Mouse (Mus musculus) MEL (cell line): ENCODE results near the gene Nemf. TPM values are rescaled to one million over a fixed set of nuclear protein-coding genes. Genes with fewer than 3 reads are reported as not detected.

Source experiments
- DNase-seq: peaks from one replicate; pipeline ENCODE4 v3.0.0; 2011; ENCODE audit warnings: low read depth, low spot score
- H3K27ac ChIP-seq: 2 replicates; pipeline ENCODE4 v1.5.1; 2012; ENCODE audit warnings: low read depth, mild to moderate bottlenecking, control low read depth, low read length, moderate library complexity; ENCODE audit not compliant: control insufficient read depth
- H3K27me3 ChIP-seq, 2 experiments: fragments of 150-350 bp in 1 of 2; sonication (generic) in 1 of 2; 2 replicates each; pipeline ENCODE4 v1.6.1; 2012; ENCODE audit warnings: low read length in 2 of 2, mild to moderate bottlenecking in 2 of 2, improper control_type of control experiment in 1 of 2, moderate library complexity in 1 of 2; ENCODE audit not compliant: insufficient read depth in 2 of 2, control insufficient read depth in 1 of 2
- H3K36me3 ChIP-seq, 2 experiments: 2 replicates each; pipeline ENCODE4 v1.6.1; 2012 to 2014; ENCODE audit warnings: low read length in 2 of 2, improper control_type of control experiment in 1 of 2, inconsistent platforms in 1 of 2, mild to moderate bottlenecking in 1 of 2; ENCODE audit not compliant: insufficient read depth in 2 of 2, control insufficient read depth in 1 of 2
- H3K4me1 ChIP-seq, 2 experiments: fragments of 150-350 bp in 1 of 2; sonication (generic) in 1 of 2; 2 replicates each; pipeline ENCODE4 v1.6.1; 2012; ENCODE audit warnings: low read length in 2 of 2, improper control_type of control experiment in 1 of 2, mild to moderate bottlenecking in 1 of 2; ENCODE audit not compliant: insufficient read depth in 2 of 2, control insufficient read depth in 1 of 2
- H3K4me3 ChIP-seq, 2 experiments: fragments of 150-350 bp in 1 of 2; sonication (generic) in 1 of 2; 2 replicates each; pipeline ENCODE4 v1.5.1; 2012; ENCODE audit warnings: low read depth in 2 of 2, low read length in 2 of 2, mild to moderate bottlenecking in 2 of 2, moderate library complexity in 2 of 2, control low read depth in 1 of 2, improper control_type of control experiment in 1 of 2; ENCODE audit not compliant: control insufficient read depth in 1 of 2, insufficient read depth in 1 of 2
- H3K79me2 ChIP-seq: 2 replicates; pipeline ENCODE4 v1.6.1; 2012; ENCODE audit warnings: mild to moderate bottlenecking, low read length, moderate library complexity; ENCODE audit not compliant: control insufficient read depth, poor library complexity, insufficient read depth
- H3K9ac ChIP-seq: 2 replicates; pipeline ENCODE4 v1.6.1; 2012; ENCODE audit warnings: low read depth, mild to moderate bottlenecking, control low read depth, low read length, moderate library complexity; ENCODE audit not compliant: control insufficient read depth, poor library complexity, severe bottlenecking
- H3K9me3 ChIP-seq: fragments of 150-350 bp; sonication (generic); replicated peaks from 2 replicates; pipeline ENCODE4 v1.6.1; 2012; ENCODE audit warnings: mild to moderate bottlenecking, low read length, improper control_type of control experiment, moderate library complexity; ENCODE audit not compliant: insufficient read depth
- BHLHE40 ChIP-seq: IDR thresholded peaks from 2 replicates; pipeline ENCODE4 v1.6.1; 2012; ENCODE audit warnings: low read depth, mild to moderate bottlenecking, inconsistent platforms, low read length, improper control_type of control experiment, borderline replicate concordance
- CHD2 ChIP-seq: IDR thresholded peaks from 2 replicates; pipeline ENCODE4 v1.6.1; 2011; ENCODE audit warnings: low read length, improper control_type of control experiment
- CTCF ChIP-seq, 3 experiments: IDR thresholded peaks in 2 of 3; conservative IDR thresholded peaks in 1 of 3; 2 replicates each; pipeline ENCODE4 v1.5.1; 2011 to 2012; ENCODE audit warnings: low read length in 3 of 3, low read depth in 2 of 3, mild to moderate bottlenecking in 2 of 3, improper control_type of control experiment in 1 of 3, inconsistent platforms in 1 of 3, mixed read lengths in 1 of 3, moderate library complexity in 1 of 3; ENCODE audit not compliant: control insufficient read depth in 1 of 3, insufficient read depth in 1 of 3, poor library complexity in 1 of 3, severe bottlenecking in 1 of 3
- EP300 ChIP-seq, 2 experiments: IDR thresholded peaks; 2 replicates each; pipeline ENCODE4 v1.6.1; 2011; ENCODE audit warnings: improper control_type of control experiment in 2 of 2, low read length in 2 of 2, low read depth in 1 of 2, mild to moderate bottlenecking in 1 of 2
- GABPA ChIP-seq: IDR thresholded peaks from 2 replicates; pipeline ENCODE4 v1.6.1; 2012; ENCODE audit warnings: low read depth, mild to moderate bottlenecking, inconsistent platforms, low read length, improper control_type of control experiment, moderate library complexity
- GATA1 ChIP-seq: IDR thresholded peaks from 2 replicates; pipeline ENCODE4 v1.6.1; 2011; ENCODE audit warnings: low read depth, low read length, improper control_type of control experiment
- HCFC1 ChIP-seq: IDR thresholded peaks from 2 replicates; pipeline ENCODE4 v1.6.1; 2012; ENCODE audit warnings: low read depth, mild to moderate bottlenecking, inconsistent platforms, low read length, improper control_type of control experiment, moderate library complexity
- MAFK ChIP-seq: IDR thresholded peaks from 2 replicates; pipeline ENCODE4 v1.6.1; 2011; ENCODE audit warnings: low read depth, mild to moderate bottlenecking, low read length, improper control_type of control experiment, borderline replicate concordance
- MAX ChIP-seq: IDR thresholded peaks from 2 replicates; pipeline ENCODE4 v1.6.1; 2011; ENCODE audit warnings: low read length, improper control_type of control experiment
- MAZ ChIP-seq: IDR thresholded peaks from 2 replicates; pipeline ENCODE4 v1.6.1; 2012; ENCODE audit warnings: low read depth, mild to moderate bottlenecking, inconsistent platforms, low read length, improper control_type of control experiment
- MYB ChIP-seq: IDR thresholded peaks from 2 replicates; pipeline ENCODE4 v1.6.1; 2011; ENCODE audit warnings: mild to moderate bottlenecking, low read depth, low read length, improper control_type of control experiment
- MYC ChIP-seq: IDR thresholded peaks from 2 replicates; pipeline ENCODE4 v1.6.1; 2011; ENCODE audit warnings: low read depth, mild to moderate bottlenecking, low read length, improper control_type of control experiment, moderate library complexity
- NRF1 ChIP-seq: IDR thresholded peaks from 2 replicates; pipeline ENCODE4 v1.6.1; 2014; ENCODE audit warnings: low read depth, mild to moderate bottlenecking, inconsistent platforms, low read length, improper control_type of control experiment, moderate library complexity; ENCODE audit not compliant: poor library complexity, insufficient read depth, severe bottlenecking
- POLR2A ChIP-seq, 2 experiments: IDR thresholded peaks; 2 replicates each; pipeline ENCODE4 v1.6.1; 2011 to 2012; ENCODE audit warnings: low read length in 2 of 2, mild to moderate bottlenecking in 2 of 2, control low read depth in 1 of 2, improper control_type of control experiment in 1 of 2, low read depth in 1 of 2, moderate library complexity in 1 of 2; ENCODE audit not compliant: control insufficient read depth in 1 of 2, insufficient read depth in 1 of 2, poor library complexity in 1 of 2
- POLR2AphosphoS2 ChIP-seq: IDR thresholded peaks from 2 replicates; pipeline ENCODE4 v1.6.1; 2011; ENCODE audit warnings: low read length, improper control_type of control experiment
- RAD21 ChIP-seq: IDR thresholded peaks from 2 replicates; pipeline ENCODE4 v1.6.1; 2011; ENCODE audit warnings: mild to moderate bottlenecking, low read depth, low read length, improper control_type of control experiment
- RCOR1 ChIP-seq: IDR thresholded peaks from 2 replicates; pipeline ENCODE4 v1.6.1; 2012; ENCODE audit warnings: low read depth, mild to moderate bottlenecking, inconsistent platforms, low read length, improper control_type of control experiment
- SIN3A ChIP-seq: IDR thresholded peaks from 2 replicates; pipeline ENCODE4 v1.6.1; 2012; ENCODE audit warnings: low read length, improper control_type of control experiment, inconsistent platforms
- SMC3 ChIP-seq: IDR thresholded peaks from 2 replicates; pipeline ENCODE4 v1.6.1; 2011; ENCODE audit warnings: low read depth, low read length, improper control_type of control experiment
- TAL1 ChIP-seq: IDR thresholded peaks from 2 replicates; pipeline ENCODE4 v1.6.1; 2012; ENCODE audit warnings: mild to moderate bottlenecking, inconsistent platforms, low read length, moderate library complexity, mixed read lengths
- TBP ChIP-seq: IDR thresholded peaks from 2 replicates; pipeline ENCODE4 v1.8.0; 2011; ENCODE audit warnings: low read depth, low read length, improper control_type of control experiment
- TCF12 ChIP-seq: IDR thresholded peaks from 2 replicates; pipeline ENCODE4 v1.6.1; 2014; ENCODE audit warnings: low read depth, mild to moderate bottlenecking, inconsistent platforms, low read length, improper control_type of control experiment, moderate library complexity
- USF2 ChIP-seq, 2 experiments: IDR thresholded peaks; 2 replicates each; pipeline ENCODE4 v1.6.1; 2011 to 2012; ENCODE audit warnings: improper control_type of control experiment in 2 of 2, low read length in 2 of 2, borderline replicate concordance in 1 of 2, inconsistent platforms in 1 of 2, low read depth in 1 of 2, mild to moderate bottlenecking in 1 of 2; ENCODE audit not compliant: insufficient read depth in 1 of 2
- ZC3H11A ChIP-seq: IDR thresholded peaks from 2 replicates; pipeline ENCODE4 v1.6.1; 2012; ENCODE audit warnings: low read depth, mild to moderate bottlenecking, inconsistent platforms, low read length, improper control_type of control experiment
- ZKSCAN1 ChIP-seq: IDR thresholded peaks from 2 replicates; pipeline ENCODE4 v1.6.1; 2012; ENCODE audit warnings: low read depth, mild to moderate bottlenecking, inconsistent platforms, low read length, improper control_type of control experiment, moderate library complexity
- ZMIZ1 ChIP-seq: IDR thresholded peaks from 2 replicates; pipeline ENCODE4 v1.6.1; 2012; ENCODE audit warnings: low read depth, mild to moderate bottlenecking, inconsistent platforms, low read length, improper control_type of control experiment, moderate library complexity
- ZNF384 ChIP-seq: IDR thresholded peaks from 2 replicates; pipeline ENCODE4 v1.6.1; 2012; ENCODE audit warnings: low read depth, mild to moderate bottlenecking, inconsistent platforms, low read length, improper control_type of control experiment
- polyA plus RNA-seq, 2 experiments: library from polyadenylated mRNA; stranded (reverse) in 1 of 2; unstranded in 1 of 2; fragments of >175 nt in 1 of 2; fragments of >200 nt in 1 of 2; gene quantifications; 2 replicates each; pipeline versions ENCODE4 v1.2.1 to v1.2.4; 2012; ENCODE audit warnings: low replicate concordance in 2 of 2, low read depth in 1 of 2; ENCODE audit not compliant: insufficient read length in 2 of 2, insufficient read depth in 1 of 2, missing spikeins in 1 of 2
- total RNA-seq: library from RNA; depleted of rRNA; stranded (reverse); fragments of 300-350 nt; gene quantifications from 2 replicates; pipeline ENCODE4 v1.2.3, GENCODE M21; 2012

Nemf gene
- total and polyA plus RNA-seq, 3 experiments, result 30.2 to 33.4 TPM; not detected in 1

GRCm38 (mm10) chr12:69370936-69371335 is 14.0 kb upstream of the Nemf start:
- H3K27me3 ChIP-seq, result no peaks in the 10 kb centered on the region
- peak overlapping the region; percentile 98 for H3K27ac ChIP-seq
- H3K9ac ChIP-seq, result peak overlapping the region; percentile 93
- TF ChIP-seq ZNF384 (peak; percentile 75), SMC3 (no peak)
- DNase-seq, result peak; percentile 48
- H3K4me1 ChIP-seq, result peaks cover 3% of the 10 kb centered on the region in 2 experiments
- peaks cover 34% of the 10 kb centered on the region for H3K79me2 ChIP-seq
- peak overlapping the region; percentile 78 to 96 for H3K4me3 ChIP-seq
- no peaks in the 10 kb centered on the region for H3K9me3 ChIP-seq
- peaks cover 4 to 16% of the 10 kb centered on the region in 2 experiments; a peak in 3 of 4 replicates for H3K36me3 ChIP-seq

DNA sequence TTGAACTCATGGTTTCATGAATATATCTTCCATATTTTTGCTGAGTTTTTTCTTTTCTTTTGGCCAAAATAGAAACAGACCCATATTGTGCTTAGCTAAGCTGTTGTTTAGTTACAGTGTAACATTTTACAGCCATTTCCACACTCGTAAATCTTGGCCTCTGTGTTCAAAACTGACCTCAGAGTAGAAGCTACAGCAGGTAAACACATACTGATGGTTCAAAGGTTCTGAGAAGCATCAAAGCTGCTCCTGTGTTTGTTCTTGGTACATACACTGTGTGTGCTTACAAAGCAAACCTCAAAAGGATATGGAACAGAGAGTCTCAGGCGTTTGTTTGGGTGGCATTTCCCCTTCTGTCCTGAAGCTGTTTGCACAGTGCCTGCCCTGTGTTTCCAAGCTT is 10.6 kb upstream of the Nemf start:
- TF ChIP-seq RAD21 (no peak), GABPA (no peak), MAFK (no peak), NRF1 (no peak), MAZ (no peak), HCFC1 (no peak), MYB (no peak), ZKSCAN1 (no peak), SIN3A (no peak), TAL1 (no peak), GATA1 (no peak), ZC3H11A (no peak), POLR2A (IDR thresholded peaks at IDR 0.05; ENCODE audit: control insufficient read depth in 1 of 2, insufficient read depth in 1 of 2, low read depth in 1 of 2, low read length in 2 of 2, poor library complexity in 1 of 2) (no peak), MAX (no peak), POLR2AphosphoS2 (no peak)
- Histone ChIP-seq H3K9ac (no peak overlapping the region), H3K27ac (no peak overlapping the region), H3K9me3 (no peaks in the 10 kb centered on the region), H3K27me3 (no peaks in the 10 kb centered on the region), H3K4me3 (no peak overlapping the region), H3K4me1 (peaks cover 3 to 6% of the 10 kb centered on the region in 2 experiments; a peak in 3 of 4 replicates), H3K79me2 (peaks cover 10% of the 10 kb centered on the region), H3K36me3 (peaks cover 0 to 15% of the 10 kb centered on the region in 2 experiments; a peak in 2 of 4 replicates)
- no peak for DNase-seq

- no peak overlapping the region for H3K9ac ChIP-seq
- DNase-seq, result peak; percentile 59
- TF ChIP-seq CHD2, result no peak
- TF ChIP-seq ZMIZ1, result no peak
- no peak for TF ChIP-seq POLR2AphosphoS2
- TF ChIP-seq MYC, result no peak
- TF ChIP-seq GABPA, result no peak
- peak; percentile 83 for TF ChIP-seq ZNF384
- TF ChIP-seq SIN3A, result 0 out of 2 replicates have a peak, but pooled peaks have one; percentile 30
- no peak for TF ChIP-seq USF2 (IDR thresholded peaks at IDR 0.05; ENCODE audit: borderline replicate concordance in 1 of 2, insufficient read depth in 1 of 2, low read depth in 1 of 2, low read length in 2 of 2)
- no peak for TF ChIP-seq BHLHE40
- TF ChIP-seq TBP, result no peak
- TF ChIP-seq ZC3H11A, result no peak
- TF ChIP-seq RCOR1, result no peak
- no peak for TF ChIP-seq TAL1
- no peak for TF ChIP-seq GATA1
- no peak for TF ChIP-seq EP300 (IDR thresholded peaks at IDR 0.05; ENCODE audit: low read depth in 1 of 2, low read length in 2 of 2)
- TF ChIP-seq MAZ, result no peak
- peak in 2 of 3 experiments; percentile 26 to 54; a peak in 3 of 6 replicates for TF ChIP-seq CTCF (IDR thresholded peaks at IDR 0.05 in 2 of 3, conservative IDR thresholded peaks at IDR 0.05 in 1 of 3; ENCODE audit: control insufficient read depth in 1 of 3, insufficient read depth in 1 of 3, low read depth in 2 of 3, low read length in 3 of 3, poor library complexity in 1 of 3, severe bottlenecking in 1 of 3)
- no peak for TF ChIP-seq TCF12
Measured at GRCm38 (mm10) chr12:69366424-69366823, 9.5 kb upstream of the Nemf start.

More at GRCm38 (mm10) chr12:69366424-69366823, 9.5 kb upstream of the Nemf start:
- Histone ChIP-seq H3K27me3 (no peaks in the 10 kb centered on the region), H3K79me2 (peaks cover 3% of the 10 kb centered on the region; the same call in 1 of the 2 replicates), H3K9me3 (no peaks in the 10 kb centered on the region), H3K4me1 (peaks cover 3 to 6% of the 10 kb centered on the region in 2 experiments; a peak in 3 of 4 replicates), H3K36me3 (peaks cover 0 to 15% of the 10 kb centered on the region in 2 experiments; a peak in 2 of 4 replicates), H3K4me3 (no peak overlapping the region), H3K27ac (no peak overlapping the region)
